Mouse (Mus musculus) liver, embryonic 14.5 days (tissue): ENCODE data around the gene Tbc1d25.

Experiments
- CTCF ChIP-seq: IDR thresholded peaks from 2 replicates; pipeline ENCODE4 v1.5.1; 2016; ENCODE audit warnings: antibody characterized with exemption, low read depth, control low read depth
- EP300 ChIP-seq: IDR thresholded peaks from 2 replicates; pipeline ENCODE4 v1.6.1; 2016; ENCODE audit warnings: antibody characterized with exemption, low read depth

- TF ChIP-seq CTCF (no peak), EP300 (no peak)
Observed at GRCm38 (mm10) chrX:8131393-8131792, 44.6 kb downstream of the Tbc1d25 start.
